Mouse (Mus musculus): ENCODE measurements around the gene Olfr142.
"Not testable (repeated sequence)": the region's sequence is repeated elsewhere in the genome, so short reads cannot be mapped to it uniquely, and the experiment has no call there.

Olfr142 gene

DNA sequence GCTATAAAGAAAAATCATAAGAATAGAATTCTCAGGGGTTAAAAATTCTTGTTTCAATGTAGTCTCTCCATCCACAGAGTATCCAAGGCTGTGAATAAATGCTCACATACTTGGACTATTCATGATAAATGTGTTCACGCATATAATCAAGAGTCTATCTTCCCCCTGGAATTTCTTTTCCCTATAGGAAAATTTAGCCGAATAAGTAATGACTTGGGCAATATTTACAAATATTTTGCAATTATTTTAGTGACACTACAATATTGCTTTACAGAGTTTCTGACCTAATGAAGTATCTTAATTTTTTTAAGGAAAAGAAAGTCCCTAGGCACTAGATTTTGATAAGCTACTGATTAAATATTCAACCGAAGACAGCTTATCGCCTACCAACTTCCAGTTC lies at the start of gene Olfr142:
TSS of gene Olfr142 (minus strand) at position 101 of the 400 bp plus-strand sequence.
- no peak for ATAC-seq (ENCODE audit: low TSS enrichment)

DNA sequence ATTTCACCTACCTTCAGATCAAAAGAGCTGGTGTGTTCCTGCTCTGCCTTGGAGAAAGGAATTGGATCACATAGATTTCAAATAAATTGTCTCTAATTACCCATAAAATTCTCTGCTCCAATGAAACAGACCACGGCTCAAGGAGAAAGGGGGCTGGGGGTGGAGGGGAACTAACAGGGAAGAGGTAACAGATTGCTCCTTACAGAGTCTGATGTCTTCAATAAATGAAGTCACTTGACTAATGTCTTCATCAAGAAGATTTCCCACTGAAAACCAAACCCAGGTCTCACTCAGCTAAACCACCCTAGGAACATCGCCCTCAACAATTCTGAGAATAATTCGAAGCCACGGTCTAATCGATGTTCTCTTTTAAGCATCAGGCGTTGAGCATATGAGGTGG lies 35.3 kb upstream of the Olfr142 start, which contains the start of gene Olfr1272:
TSS of gene Olfr1272 (minus strand) at position 101 of the 400 bp plus-strand sequence.
- ATAC-seq (ENCODE audit: low TSS enrichment): no peak

DNA sequence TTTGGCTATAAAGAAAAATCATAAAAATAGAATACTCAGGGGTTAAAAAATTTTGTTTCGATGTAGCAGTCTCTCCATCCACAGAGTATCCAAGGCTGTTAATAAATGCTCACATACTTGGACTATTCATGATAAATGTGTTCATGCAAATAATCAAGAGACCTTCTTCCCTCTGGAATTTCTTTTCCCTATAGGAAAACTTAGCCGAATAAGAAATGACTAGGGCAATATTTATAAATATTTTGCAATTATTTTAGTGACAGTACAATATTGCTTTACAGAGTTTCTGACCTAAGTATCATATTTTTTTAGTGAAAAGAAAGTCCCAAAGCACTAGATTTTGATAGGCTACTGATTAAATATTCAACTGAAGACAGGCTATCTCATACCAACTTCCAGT lies 13.5 kb upstream of the Olfr142 start, which contains the start of gene Olfr1271:
TSS of gene Olfr1271 (minus strand) at position 101 of the 400 bp plus-strand sequence.
- ATAC-seq (ENCODE audit: low TSS enrichment): no peak

DNA sequence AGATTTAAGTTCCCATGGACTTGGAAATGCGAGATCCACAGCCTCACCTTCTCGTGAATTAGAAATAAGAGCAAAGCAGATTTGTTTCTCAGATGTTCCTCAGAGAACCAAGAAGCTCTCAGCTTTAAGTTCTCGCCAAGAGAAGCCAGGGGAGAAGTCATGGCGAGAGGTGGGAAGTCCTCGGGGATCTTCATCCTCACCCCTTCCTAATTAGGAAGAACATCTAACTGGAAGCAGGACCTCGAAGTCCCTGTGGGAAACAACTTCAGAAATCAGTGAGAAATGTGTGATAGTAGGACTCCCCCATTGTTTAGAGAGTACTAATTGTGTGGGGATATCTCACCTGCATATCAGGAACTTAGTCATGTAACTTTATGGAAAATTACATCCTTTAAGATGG lies 33.0 kb downstream of the Olfr142 start, which contains the start of gene Olfr1506:
TSS of gene Olfr1506 (minus strand) at position 101 of the 400 bp plus-strand sequence.
- not testable (repeated sequence) for ATAC-seq (ENCODE audit: low TSS enrichment)

All from frontal cortex, adult (tissue).